Mouse (Mus musculus) hematopoietic stem cell, adult 5-6 weeks (primary cell): Measurements from ENCODE around the gene Foxj3. TPM values are rescaled to one million over a fixed set of nuclear protein-coding genes. Genes with fewer than 3 reads are reported as not detected.
"Not testable (repeated sequence)": the region's sequence is repeated elsewhere in the genome, so short reads cannot be mapped to it uniquely, and the experiment has no call there.

ENCODE experiments used
- ATAC-seq, 2 experiments: fragments of 125-278 bp in 1 of 2; replicated peaks in 1 of 2; 2 replicates each; pipeline ENCODE4 v1.8.0; 2016 to 2017; ENCODE audit warnings: inconsistent platforms in 2 of 2, mild to moderate bottlenecking in 2 of 2, moderate number of reproducible peaks in 2 of 2, low read depth in 1 of 2, moderate TSS enrichment in 1 of 2; ENCODE audit not compliant: low FRiP score in 2 of 2, poor library complexity in 2 of 2, severe bottlenecking in 2 of 2, insufficient read depth in 1 of 2, low TSS enrichment in 1 of 2
- total RNA-seq: library from RNA; stranded (forward); fragments of 172-1452, 232-1000 nt; gene quantifications from 2 replicates; pipeline ENCODE4 v1.2.3, GENCODE M21; 2017

The Foxj3 gene
- total RNA-seq, result 31.3 and 45.0 TPM in 2 replicates

- not testable (repeated sequence) for ATAC-seq
These were observed at the start of gene Foxj3 for GRCm38 (mm10) chr4:119536615-119537014. Gene Foxj3 (plus strand): TSS chr4:119537004.

- ATAC-seq, result no peak
These were observed 47.1 kb upstream of the Foxj3 start for GRCm38 (mm10) chr4:119489666-119490065.

GRCm38 (mm10) chr4:119490806-119491205, 46.0 kb upstream of the Foxj3 start:
- ATAC-seq, result no peak

GRCm38 (mm10) chr4:119492291-119492932, 44.4 kb upstream of the Foxj3 start, which contains the start of gene Rimkla:
Gene Rimkla (minus strand): TSS chr4:119492628.
- ATAC-seq, result peak in 1 of 2 experiments; percentile 56; a peak in 3 of 4 replicates

GRCm38 (mm10) chr4:119492933-119493327, 43.9 kb upstream of the Foxj3 start:
- ATAC-seq, result no peak

- ATAC-seq, result no peak
These were observed 38.4 kb upstream of the Foxj3 start for GRCm38 (mm10) chr4:119498319-119498848.

- ATAC-seq, result no peak
These were observed 25.2 kb upstream of the Foxj3 start for GRCm38 (mm10) chr4:119511591-119511990.

- no peak for ATAC-seq
These were observed 24.1 kb upstream of the Foxj3 start for GRCm38 (mm10) chr4:119512731-119513141.

- no peak for ATAC-seq
These were observed 13.2 kb upstream of the Foxj3 start for GRCm38 (mm10) chr4:119523575-119523974.

- ATAC-seq, result no peak
These were observed 12.8 kb upstream of the Foxj3 start for GRCm38 (mm10) chr4:119524010-119524409.

- no peak for ATAC-seq
These were observed 12.3 kb upstream of the Foxj3 start for GRCm38 (mm10) chr4:119524466-119524865.

GRCm38 (mm10) chr4:119526329-119526845, 10.4 kb upstream of the Foxj3 start:
- ATAC-seq, result no peak

GRCm38 (mm10) chr4:119531813-119532212, 5.0 kb upstream of the Foxj3 start:
- no peak for ATAC-seq

- ATAC-seq, result no peak
These were observed 1.7 kb upstream of the Foxj3 start for GRCm38 (mm10) chr4:119535103-119535502.

GRCm38 (mm10) chr4:119537436-119537835, 632 bp downstream of the Foxj3 start:
- no peak for ATAC-seq

- ATAC-seq, result peak; percentile 80 to 93
These were observed 2.4 kb downstream of the Foxj3 start, which contains the start of gene Frg2f1 for GRCm38 (mm10) chr4:119539031-119539824. Gene Frg2f1 (minus strand): TSS chr4:119539529.

GRCm38 (mm10) chr4:119539836-119540532, 3.2 kb downstream of the Foxj3 start:
- peak; percentile 10 to 52; a peak in 2 of 4 replicates for ATAC-seq
